8 mouse cellular contexts compared by ENCODE assay signal in genomic region chr3:41565955-41566354, GRCm38 (mm10). TPM values are rescaled to one million over a fixed set of nuclear protein-coding genes. Genes with fewer than 3 reads are reported as not detected.
DNase-seq lines count a peak whose midpoint lies in the region; ATAC-seq and TF ChIP-seq lines count a peak whose summit lies in the region.

No protein-coding gene starts in this region.

- peak overlapping the region; percentile 50 to 91 (median 78) for H3K4me3 ChIP-seq in CH12.LX (replicated peaks in 1 of 3; ENCODE audit: low read depth in 2 of 3, low read length in 2 of 3, poor library complexity in 1 of 3)
- H3K4me3 ChIP-seq in forebrain, embryonic 14.5 days (ENCODE audit: low read depth, low read length): peak overlapping the region; percentile 76
- peak overlapping the region; percentile 84 for H3K4me3 ChIP-seq in liver, embryonic 16.5 days (ENCODE audit: low read depth, low read length)
- peak overlapping the region; percentile 74 for H3K4me3 ChIP-seq in neural tube, embryonic 13.5 days
- H3K4me3 ChIP-seq in stomach, postnatal 0 days (ENCODE audit: low read depth, low read length): peak overlapping the region; percentile 77

- no peaks in the 10 kb centered on the region for H3K9me3 ChIP-seq in CH12.LX (replicated peaks; ENCODE audit: low read length)
- H3K9me3 ChIP-seq in forebrain, embryonic 14.5 days (replicated peaks; ENCODE audit: control insufficient read depth, low read length): no peaks in the 10 kb centered on the region
- H3K9me3 ChIP-seq in liver, embryonic 16.5 days (replicated peaks; ENCODE audit: control insufficient read depth, low read length): no peaks in the 10 kb centered on the region
- no peaks in the 10 kb centered on the region for H3K9me3 ChIP-seq in neural tube, embryonic 13.5 days
- H3K9me3 ChIP-seq in stomach, postnatal 0 days (ENCODE audit: control insufficient read depth, low read length): no peaks in the 10 kb centered on the region

- peak overlapping the region; percentile 93 for H3K4me2 ChIP-seq in CH12.LX (ENCODE audit: insufficient read depth, low read depth, poor library complexity, severe bottlenecking)
- H3K4me2 ChIP-seq in forebrain, embryonic 14.5 days (ENCODE audit: low read length): peak overlapping the region; percentile 87
- H3K4me2 ChIP-seq in liver, embryonic 16.5 days (ENCODE audit: low read depth, low read length): peak overlapping the region; percentile 92
- H3K4me2 ChIP-seq in neural tube, embryonic 13.5 days: peak overlapping the region; percentile 87
- peak overlapping the region; percentile 95 for H3K4me2 ChIP-seq in stomach, postnatal 0 days (replicated peaks; ENCODE audit: low read depth)

- H3K36me3 ChIP-seq in CH12.LX (replicated peaks in 1 of 2; ENCODE audit: control insufficient read depth in 1 of 2, insufficient read depth in 1 of 2, low read length in 1 of 2): no peaks in the 10 kb centered on the region
- no peaks in the 10 kb centered on the region for H3K36me3 ChIP-seq in forebrain, embryonic 14.5 days (ENCODE audit: control insufficient read depth, insufficient read depth, low read length)
- no peaks in the 10 kb centered on the region for H3K36me3 ChIP-seq in liver, embryonic 16.5 days (ENCODE audit: control insufficient read depth, insufficient read depth)
- H3K36me3 ChIP-seq in neural tube, embryonic 13.5 days: no peaks in the 10 kb centered on the region
- H3K36me3 ChIP-seq in stomach, postnatal 0 days (ENCODE audit: control insufficient read depth, insufficient read depth, low read length): no peaks in the 10 kb centered on the region

- no peak; the same call in 1 of the 2 replicates for TF ChIP-seq RAD21 in CH12.LX (IDR thresholded peaks at IDR 0.05; ENCODE audit: low read depth, low read length)

- in situ Hi-C loops in CH12.LX (cut with MboI; ENCODE audit: low pct_ligation_motif_present, low pct_unique_long_range_greater_than_20kb, low sequenced_read_pairs): loop anchor here (25.0 kb wide), 1 partner anchor 204 kb away; no protein-coding TSS in a partner anchor

- H3K9ac ChIP-seq in CH12.LX (ENCODE audit: insufficient read depth, low read depth): peak overlapping the region; percentile 77
- H3K9ac ChIP-seq in forebrain, embryonic 14.5 days (ENCODE audit: low read length): peak overlapping the region; percentile 96
- peak overlapping the region; percentile 93 for H3K9ac ChIP-seq in liver, embryonic 16.5 days (ENCODE audit: low read depth, low read length)
- peak overlapping the region; percentile 84 for H3K9ac ChIP-seq in neural tube, embryonic 13.5 days
- H3K9ac ChIP-seq in stomach, postnatal 0 days (ENCODE audit: low read length): peak overlapping the region; percentile 79

- TF ChIP-seq POLR2A in CH12.LX (IDR thresholded peaks at IDR 0.05; ENCODE audit: low read depth, low read length): no peak

- H3K4me1 ChIP-seq in CH12.LX (ENCODE audit: control insufficient read depth in 1 of 2, insufficient read depth in 2 of 2): peaks cover 8 to 54% of the 10 kb centered on the region in 2 experiments; a peak in 3 of 4 replicates
- H3K4me1 ChIP-seq in forebrain, embryonic 14.5 days (ENCODE audit: control insufficient read depth, insufficient read depth, low read length): peaks cover 3% of the 10 kb centered on the region; the same call in 1 of the 2 replicates
- peaks cover 23% of the 10 kb centered on the region for H3K4me1 ChIP-seq in liver, embryonic 16.5 days (ENCODE audit: control insufficient read depth, low read depth, low read length)
- peaks cover 13% of the 10 kb centered on the region for H3K4me1 ChIP-seq in neural tube, embryonic 13.5 days (replicated peaks)
- H3K4me1 ChIP-seq in stomach, postnatal 0 days (replicated peaks; ENCODE audit: control insufficient read depth, insufficient read depth): no peaks in the 10 kb centered on the region

- TF ChIP-seq EP300 in CH12.LX (IDR thresholded peaks at IDR 0.05; ENCODE audit: low read length): no peak
- no peak for TF ChIP-seq EP300 in stomach, postnatal 0 days (optimal IDR thresholded peaks at IDR 0.05)

- under 1% methylated on average over 26 of the region's 26 CpGs for WGBS in forebrain, embryonic 14.5 days
- WGBS in liver, embryonic 16.5 days (ENCODE audit: insufficient replicate concordance): 0% methylated on average over 23 of the region's 26 CpGs
- under 1% methylated on average over 26 of the region's 26 CpGs for WGBS in neural tube, embryonic 13.5 days
- under 1% methylated on average over 23 of the region's 26 CpGs for WGBS in stomach, postnatal 0 days

- dilution Hi-C loops in CH12.LX (cut with MboI; ENCODE audit: extremely low pct_ligation_motif_present, extremely low pct_unique_long_range_greater_than_20kb, low sequenced_read_pairs): no loop called here

- peak; percentile 66 for ATAC-seq in forebrain, embryonic 14.5 days
- peak; percentile 45 for ATAC-seq in liver, embryonic 16.5 days (ENCODE audit: low read depth)
- ATAC-seq in neural tube, embryonic 13.5 days (ENCODE audit: low read depth): peak; percentile 67
- peak; percentile 47 for ATAC-seq in stomach, postnatal 0 days (ENCODE audit: low FRiP score, low TSS enrichment)

- peaks cover 37% of the 10 kb centered on the region for H3K79me2 ChIP-seq in CH12.LX (replicated peaks; ENCODE audit: control insufficient read depth, extremely low read depth, insufficient read depth, poor library complexity, severe bottlenecking)

- H3K27ac ChIP-seq in CH12.LX (ENCODE audit: insufficient read depth, low read depth): peak overlapping the region; percentile 22; the same call in 1 of the 2 replicates
- H3K27ac ChIP-seq in forebrain, embryonic 14.5 days (ENCODE audit: low read depth, low read length): peak overlapping the region; percentile 98
- H3K27ac ChIP-seq in liver, embryonic 16.5 days (ENCODE audit: low read length): peak overlapping the region; percentile 97
- peak overlapping the region; percentile 97 for H3K27ac ChIP-seq in neural tube, embryonic 13.5 days (replicated peaks)
- H3K27ac ChIP-seq in stomach, postnatal 0 days (replicated peaks): peak overlapping the region; percentile 96

- DNase-seq in CH12.LX (ENCODE audit: extremely low read depth): peak; percentile 53
- DNase-seq in cerebellum, adult 11 months: peak; percentile 76
- DNase-seq in forebrain, embryonic 14.5 days (ENCODE audit: low spot score): peak; percentile 93
- peak; percentile 90 for DNase-seq in heart, postnatal 10 days
- DNase-seq in kidney, postnatal 4 days: peak; percentile 88 to 92
- DNase-seq in stomach, postnatal 0 days (ENCODE audit: low spot score): peak; percentile 88

- intact Hi-C loops in heart, postnatal 10 days (cut with DNase I): loop anchor here (2.0 to 5.0 kb wide), 2 partner anchors 17 to 36 kb away; no protein-coding TSS in a partner anchor

- H3K27me3 ChIP-seq in CH12.LX (replicated peaks): no peaks in the 10 kb centered on the region
- H3K27me3 ChIP-seq in forebrain, embryonic 14.5 days (replicated peaks; ENCODE audit: control insufficient read depth, insufficient read depth, low read length): no peaks in the 10 kb centered on the region
- H3K27me3 ChIP-seq in liver, embryonic 16.5 days (ENCODE audit: control insufficient read depth, insufficient read depth, low read depth, low read length): no peaks in the 10 kb centered on the region
- no peaks in the 10 kb centered on the region for H3K27me3 ChIP-seq in neural tube, embryonic 13.5 days
- no peaks in the 10 kb centered on the region for H3K27me3 ChIP-seq in stomach, postnatal 0 days (ENCODE audit: control insufficient read depth, insufficient read depth, low read length)

- TF ChIP-seq CTCF in CH12.LX (conservative IDR thresholded peaks at IDR 0.05 in 1 of 2, IDR thresholded peaks at IDR 0.05 in 1 of 2; ENCODE audit: low read depth in 2 of 2, low read length in 2 of 2): peak in 1 of 2 experiments; percentile 60; a peak in 2 of 4 replicates
- peak; percentile 78 for TF ChIP-seq CTCF in stomach, postnatal 0 days (IDR thresholded peaks at IDR 0.05; ENCODE audit: low read depth)

TF ChIP-seq in CH12.LX, 34 proteins besides CTCF, POLR2A, EP300 and RAD21:
- TF ChIP-seq MXI1 (IDR thresholded peaks at IDR 0.05; ENCODE audit: low read depth, low read length) (peak; percentile 57; the same call in 1 of the 2 replicates), HCFC1 (IDR thresholded peaks at IDR 0.05; ENCODE audit: low read depth, low read length) (peak; percentile 29), GABPA (IDR thresholded peaks at IDR 0.05; ENCODE audit: insufficient replicate concordance, low read depth, low read length) (no peak), IRF4 (IDR thresholded peaks at IDR 0.05; ENCODE audit: low read depth, low read length) (peak; percentile 35; the same call in 1 of the 2 replicates), NRF1 (IDR thresholded peaks at IDR 0.05; ENCODE audit: low read depth, low read length) (no peak), SIN3A (IDR thresholded peaks at IDR 0.05; ENCODE audit: low read length) (peak; percentile 72), E2F4 (IDR thresholded peaks at IDR 0.05; ENCODE audit: insufficient replicate concordance, low read depth, low read length) (peak; percentile 63; the same call in 1 of the 2 replicates), SMC3 (IDR thresholded peaks at IDR 0.05; ENCODE audit: low read depth, low read length) (peak; percentile 43), RCOR1 (conservative IDR thresholded peaks at IDR 0.05; ENCODE audit: low read depth, low read length) (no peak), ELF1 (IDR thresholded peaks at IDR 0.05; ENCODE audit: low read depth, low read length) (0 out of 2 replicates have a peak, but pooled peaks have one; percentile 36)
TF ChIP-seq in CH12.LX: peak in this region for 7.

RNA-seq across cellular contexts. Expression of gene Jade1, which starts 10.4 kb away (rescaled TPM):
- total RNA-seq in CH12.LX (2012; rRNA removed) (10.7 and 11.9 TPM in 2 replicates), CH12.LX (2014; rRNA removed) (9.6 and 12.5 TPM in 2 replicates)
- 11.0 and 12.0 TPM in 2 replicates for polyA plus RNA-seq in CH12.LX (2012; ENCODE audit: insufficient read length, low read depth)
- polyA plus RNA-seq in forebrain, embryonic 14.5 days (2014; fragmentation: Nextera tagmentation; extraction: Ambion mirVana): 11.9 and 14.5 TPM in 2 replicates
- total RNA-seq in heart, postnatal 10 days (2021): 10 to 100 TPM; 35.4 to 42.4 TPM
- polyA plus RNA-seq in liver, embryonic 16.5 days (2015; fragmentation: Nextera tagmentation; extraction: Ambion mirVana): 6.5 and 6.8 TPM in 2 replicates
- 10.4 and 13.4 TPM in 2 replicates for polyA plus RNA-seq in neural tube, embryonic 13.5 days (2015; fragmentation: Nextera tagmentation; extraction: Ambion mirVana)
- 7.6 and 9.0 TPM in 2 replicates for polyA plus RNA-seq in stomach, postnatal 0 days (2015; fragmentation: Nextera tagmentation; extraction: Ambion mirVana)

Comparison
In these comparisons a context has a peak if more than half of its experiments do, and no peak if none do; other contexts are left out.
1. Peak in every context shown above with its lines: DNase-seq, ATAC-seq, H3K4me3 ChIP-seq and H3K27ac ChIP-seq.
2. H3K27ac ChIP-seq: peak in every context shown above with its lines; median percentile 98 in forebrain, embryonic 14.5 days; 97 in liver, embryonic 16.5 days; 97 in neural tube, embryonic 13.5 days; 96 in stomach, postnatal 0 days; 22 in CH12.LX.